Mouse (Mus musculus) limb, embryonic 14.5 days (tissue): ENCODE measurements around the gene Olfr1419. TPM values are rescaled to one million over a fixed set of nuclear protein-coding genes. Genes with fewer than 3 reads are reported as not detected.

Experiments used
- ATAC-seq: fragments of 200-750 bp; cut with Nextera tagmentation; 2 replicates; pipeline ENCODE4 v1.8.0; 2017; ENCODE audit warnings: low read depth, moderate number of reproducible peaks, moderate TSS enrichment; ENCODE audit not compliant: low FRiP score
- DNase-seq: peaks from one replicate; pipeline ENCODE4 v3.0.0-alpha.2; 2015; ENCODE audit warnings: low spot score
- H3K27ac ChIP-seq: fragments of 300-500 bp; sonication (generic); replicated peaks from 2 replicates; pipeline ENCODE4 v1.5.1; 2014; ENCODE audit warnings: low read depth, mild to moderate bottlenecking, low read length, moderate library complexity, mixed read lengths
- H3K27me3 ChIP-seq: fragments of 300-500 bp; sonication (generic); 2 replicates; pipeline ENCODE4 v1.6.1; 2014; ENCODE audit warnings: low read length, mixed read lengths; ENCODE audit not compliant: control insufficient read depth, insufficient read depth
- H3K36me3 ChIP-seq: fragments of 300-500 bp; sonication (generic); 2 replicates; pipeline ENCODE4 v1.6.1; 2014; ENCODE audit warnings: mild to moderate bottlenecking, low read length, moderate library complexity, mixed read lengths; ENCODE audit not compliant: control insufficient read depth, insufficient read depth
- H3K4me1 ChIP-seq: fragments of 300-500 bp; sonication (generic); 2 replicates; pipeline ENCODE4 v1.6.1; 2014; ENCODE audit warnings: antibody characterized with exemption, low read length, mixed read lengths; ENCODE audit not compliant: control insufficient read depth, insufficient read depth
- H3K4me2 ChIP-seq: fragments of 300-500 bp; sonication (generic); replicated peaks from 2 replicates; pipeline ENCODE4 v1.6.1; 2014; ENCODE audit warnings: low read depth, mild to moderate bottlenecking, low read length, moderate library complexity; ENCODE audit not compliant: severe bottlenecking
- H3K4me3 ChIP-seq: fragments of 300-500 bp; sonication (generic); replicated peaks from 2 replicates; pipeline ENCODE4 v1.5.1; 2014; ENCODE audit warnings: low read length
- H3K9ac ChIP-seq: fragments of 300-500 bp; sonication (generic); 2 replicates; pipeline ENCODE4 v1.6.1; 2014; ENCODE audit warnings: mild to moderate bottlenecking, low read depth, low read length, moderate library complexity; ENCODE audit not compliant: severe bottlenecking
- H3K9me3 ChIP-seq: fragments of 300-500 bp; sonication (generic); 2 replicates; pipeline ENCODE4 v1.6.1; 2016; ENCODE audit warnings: low read length; ENCODE audit not compliant: control insufficient read depth
- POLR2A ChIP-seq: fragments of 200-500 bp; IDR thresholded peaks from 2 replicates; pipeline ENCODE4 v1.8.0; 2012; ENCODE audit warnings: inconsistent platforms, mild to moderate bottlenecking, moderate library complexity, borderline replicate concordance; ENCODE audit not compliant: insufficient read depth, insufficient read length; ENCODE audit errors: extremely low read depth
- WGBS: fragments of 180-500 bp; shearing (Covaris S2); extraction: QIAGEN DNeasy Blood & Tissue Kit; methylation state at CpG from one replicate; pipeline ENCODE4 v1.1.7; 2014; 5-methylcytosine and 5-hydroxymethylcytosine counted together
- microRNA-seq: library from miRNA; unstranded; fragments of <30 nt; microRNA quantifications from one replicate; pipeline ENCODE4, GENCODE M21; 2016
- polyA plus RNA-seq, 2 experiments: library from polyadenylated mRNA; depleted of rRNA in 1 of 2; stranded (reverse) in 1 of 2; unstranded in 1 of 2; fragments of >200 nt; fragmentation: Nextera tagmentation in 1 of 2; extraction: Ambion mirVana in 1 of 2; gene quantifications; 2 replicates each; pipeline versions ENCODE4 v1.2.1 to v1.2.3; 2012 to 2014

Gene Olfr1419
- polyA plus RNA-seq, 2 experiments: 0.06 TPM; not detected in 1

- WGBS: 35% methylated on average over 6 of the region's 6 CpGs
- no peak for DNase-seq
- no peak overlapping the region for H3K9ac ChIP-seq
- H3K4me3 ChIP-seq: peak overlapping the region; percentile 58
- H3K4me1 ChIP-seq: no peaks in the 10 kb centered on the region; the same call in 1 of the 2 replicates
- ATAC-seq: no peak
- TF ChIP-seq POLR2A: no peak
- H3K4me2 ChIP-seq: peak overlapping the region; percentile 93
- H3K27me3 ChIP-seq: peaks cover 49% of the 10 kb centered on the region
- no peaks in the 10 kb centered on the region for H3K36me3 ChIP-seq
- H3K9me3 ChIP-seq: no peaks in the 10 kb centered on the region
- no peak overlapping the region for H3K27ac ChIP-seq
Observed at GRCm38 (mm10) chr19:11820211-11820610, 54.7 kb downstream of the Olfr1419 start.

- Histone ChIP-seq H3K4me1 (no peaks in the 10 kb centered on the region; the same call in 1 of the 2 replicates), H3K9me3 (no peaks in the 10 kb centered on the region), H3K9ac (no peak overlapping the region), H3K27ac (no peak overlapping the region), H3K36me3 (no peaks in the 10 kb centered on the region), H3K27me3 (peaks cover 52% of the 10 kb centered on the region), H3K4me2 (peak overlapping the region; percentile 93), H3K4me3 (peak overlapping the region; percentile 58)
- DNase-seq (peak; percentile 71), ATAC-seq (peak; percentile 61; the same call in 1 of the 2 replicates)
- TF ChIP-seq POLR2A: no peak
- under 1% methylated on average over 15 of the region's 15 CpGs for WGBS
Observed at GRCm38 (mm10) chr19:11819800-11820199, 55.1 kb downstream of the Olfr1419 start.

GRCm38 (mm10) chr19:11819143-11819700, 55.7 kb downstream of the Olfr1419 start, which contains the start of gene Stx3:
Stx3 (minus strand) TSS chr19:11819403.
- H3K27ac ChIP-seq: no peak within 1 kb of the TSS
- H3K4me2 ChIP-seq: peak within 1 kb of the TSS; percentile 93
- no peak for ATAC-seq
- no peaks in the 10 kb centered on the region for H3K36me3 ChIP-seq
- peak within 1 kb of the TSS; percentile 58 for H3K4me3 ChIP-seq
- H3K27me3 ChIP-seq: peaks cover 52% of the 10 kb centered on the region
- peak within 1 kb of the TSS; percentile 69 for H3K9ac ChIP-seq
- TF ChIP-seq POLR2A: no peak
- H3K4me1 ChIP-seq: no peaks in the 10 kb centered on the region; the same call in 1 of the 2 replicates
- H3K9me3 ChIP-seq: no peaks in the 10 kb centered on the region
- WGBS: under 1% methylated on average over 20 of the region's 20 CpGs
- no peak for DNase-seq

Small RNA genes within 50 kb of the gene (microRNA-seq; reads per million reads assigned to microRNA genes)
- gene Mir6994: 3.2 reads per million, percentile 7 among the genes with 10 or more reads in this experiment

Other genes with a start within 250 kb of the Olfr1419 start
- 0.13 TPM in 1 of 2 replicates, not detected in the other for gene Ms4a3, start 234.3 kb downstream of the Olfr1419 start, polyA plus RNA-seq (2012; rRNA removed)
- 0.39 TPM in 1 of 2 replicates, not detected in the other for gene Ms4a3, start 234.3 kb downstream of the Olfr1419 start, polyA plus RNA-seq (2014; fragmentation: Nextera tagmentation; extraction: Ambion mirVana)
- gene Oosp2, start 214.5 kb downstream of the Olfr1419 start, polyA plus RNA-seq (2012; rRNA removed): not detected in 2 replicates
- gene Oosp2, start 214.5 kb downstream of the Olfr1419 start, polyA plus RNA-seq (2014; fragmentation: Nextera tagmentation; extraction: Ambion mirVana): not detected in 2 replicates
- gene Oosp1, start 184.0 kb downstream of the Olfr1419 start, polyA plus RNA-seq (2012; rRNA removed): not detected in 2 replicates
- not detected in 2 replicates for gene Oosp1, start 184.0 kb downstream of the Olfr1419 start, polyA plus RNA-seq (2014; fragmentation: Nextera tagmentation; extraction: Ambion mirVana)
- not detected in 2 replicates for gene Oosp3, start 178.1 kb downstream of the Olfr1419 start, polyA plus RNA-seq (2012; rRNA removed)
- not detected in 2 replicates for gene Oosp3, start 178.1 kb downstream of the Olfr1419 start, polyA plus RNA-seq (2014; fragmentation: Nextera tagmentation; extraction: Ambion mirVana)
- not detected in 2 replicates for gene Gif, start 127.6 kb downstream of the Olfr1419 start, polyA plus RNA-seq (2012; rRNA removed)
- gene Gif, start 127.6 kb downstream of the Olfr1419 start, polyA plus RNA-seq (2014; fragmentation: Nextera tagmentation; extraction: Ambion mirVana): not detected in 2 replicates
- gene Mrpl16, start 104.7 kb downstream of the Olfr1419 start, polyA plus RNA-seq (2012; rRNA removed): 19.0 and 30.3 TPM in 2 replicates
- 49.4 and 50.7 TPM in 2 replicates for gene Mrpl16, start 104.7 kb downstream of the Olfr1419 start, polyA plus RNA-seq (2014; fragmentation: Nextera tagmentation; extraction: Ambion mirVana)
- gene Stx3, start 55.7 kb downstream of the Olfr1419 start, polyA plus RNA-seq (2012; rRNA removed): 3.9 and 5.2 TPM in 2 replicates
- 6.7 and 7.9 TPM in 2 replicates for gene Stx3, start 55.7 kb downstream of the Olfr1419 start, polyA plus RNA-seq (2014; fragmentation: Nextera tagmentation; extraction: Ambion mirVana)
- not detected in 2 replicates for gene Olfr1417, start 35.9 kb downstream of the Olfr1419 start, polyA plus RNA-seq (2012; rRNA removed)
- gene Olfr1417, start 35.9 kb downstream of the Olfr1419 start, polyA plus RNA-seq (2014; fragmentation: Nextera tagmentation; extraction: Ambion mirVana): not detected in 2 replicates
- gene Olfr1418, start 14.0 kb downstream of the Olfr1419 start, polyA plus RNA-seq (2012; rRNA removed): not detected in 2 replicates
- not detected in 2 replicates for gene Olfr1418, start 14.0 kb downstream of the Olfr1419 start, polyA plus RNA-seq (2014; fragmentation: Nextera tagmentation; extraction: Ambion mirVana)
- not detected in 2 replicates for gene Olfr1420, start 11.5 kb upstream of the Olfr1419 start, polyA plus RNA-seq (2012; rRNA removed)
- not detected in 2 replicates for gene Olfr1420, start 11.5 kb upstream of the Olfr1419 start, polyA plus RNA-seq (2014; fragmentation: Nextera tagmentation; extraction: Ambion mirVana)
- gene Patl1, start 37.3 kb upstream of the Olfr1419 start, polyA plus RNA-seq (2012; rRNA removed): 38.5 and 45.1 TPM in 2 replicates
- 18.9 and 19.6 TPM in 2 replicates for gene Patl1, start 37.3 kb upstream of the Olfr1419 start, polyA plus RNA-seq (2014; fragmentation: Nextera tagmentation; extraction: Ambion mirVana)
- 33.4 and 37.5 TPM in 2 replicates for gene Osbp, start 90.8 kb upstream of the Olfr1419 start, polyA plus RNA-seq (2012; rRNA removed)
- gene Osbp, start 90.8 kb upstream of the Olfr1419 start, polyA plus RNA-seq (2014; fragmentation: Nextera tagmentation; extraction: Ambion mirVana): 10.9 and 11.7 TPM in 2 replicates
- gene Olfr1423, start 166.2 kb upstream of the Olfr1419 start, polyA plus RNA-seq (2012; rRNA removed): not detected in 2 replicates
- gene Olfr1423, start 166.2 kb upstream of the Olfr1419 start, polyA plus RNA-seq (2014; fragmentation: Nextera tagmentation; extraction: Ambion mirVana): not detected in 2 replicates
- not detected in 2 replicates for gene Olfr1424, start 187.6 kb upstream of the Olfr1419 start, polyA plus RNA-seq (2012; rRNA removed)
- not detected in 2 replicates for gene Olfr1424, start 187.6 kb upstream of the Olfr1419 start, polyA plus RNA-seq (2014; fragmentation: Nextera tagmentation; extraction: Ambion mirVana)
- gene Olfr1425, start 202.6 kb upstream of the Olfr1419 start, polyA plus RNA-seq (2012; rRNA removed): not detected in 2 replicates
- gene Olfr1425, start 202.6 kb upstream of the Olfr1419 start, polyA plus RNA-seq (2014; fragmentation: Nextera tagmentation; extraction: Ambion mirVana): not detected in 2 replicates
- not detected in 2 replicates for gene Olfr1426, start 216.9 kb upstream of the Olfr1419 start, polyA plus RNA-seq (2012; rRNA removed)
- not detected in 2 replicates for gene Olfr1426, start 216.9 kb upstream of the Olfr1419 start, polyA plus RNA-seq (2014; fragmentation: Nextera tagmentation; extraction: Ambion mirVana)
- not detected in 2 replicates for gene Olfr1427, start 228.2 kb upstream of the Olfr1419 start, polyA plus RNA-seq (2012; rRNA removed)
- gene Olfr1427, start 228.2 kb upstream of the Olfr1419 start, polyA plus RNA-seq (2014; fragmentation: Nextera tagmentation; extraction: Ambion mirVana): not detected in 2 replicates
- gene Olfr1428, start 240.8 kb upstream of the Olfr1419 start, polyA plus RNA-seq (2012; rRNA removed): not detected in 2 replicates
- not detected in 2 replicates for gene Olfr1428, start 240.8 kb upstream of the Olfr1419 start, polyA plus RNA-seq (2014; fragmentation: Nextera tagmentation; extraction: Ambion mirVana)
- gene Olfr76, start 248.1 kb upstream of the Olfr1419 start, polyA plus RNA-seq (2012; rRNA removed): not detected in 2 replicates
- gene Olfr76, start 248.1 kb upstream of the Olfr1419 start, polyA plus RNA-seq (2014; fragmentation: Nextera tagmentation; extraction: Ambion mirVana): not detected in 2 replicates